Mouse (Mus musculus): ENCODE data around the gene Caap1. TPM values are rescaled to one million over a fixed set of nuclear protein-coding genes. Genes with fewer than 3 reads are reported as not detected.

The Caap1 gene
- polyA plus RNA-seq, 1 experiment from 2014 or later = 25.5 TPM

- no peak overlapping the region for H3K4me2 ChIP-seq (replicated peaks)
- H3K4me3 ChIP-seq = no peak overlapping the region
- H3K27ac ChIP-seq (replicated peaks) = no peak overlapping the region
- H3K27me3 ChIP-seq = no peaks in the 10 kb centered on the region
- no peak overlapping the region for H3K9ac ChIP-seq (replicated peaks)
- H3K4me1 ChIP-seq = peaks cover 9% of the 10 kb centered on the region
- 90% methylated on average over 1 of the region's 1 CpGs for WGBS
- no peak for ATAC-seq (replicated peaks)
- H3K9me3 ChIP-seq = no peaks in the 10 kb centered on the region
- no peaks in the 10 kb centered on the region for H3K36me3 ChIP-seq
Measured at GRCm38 (mm10) chr4:94560316-94560715, 3.7 kb upstream of the Caap1 start.

DNA sequence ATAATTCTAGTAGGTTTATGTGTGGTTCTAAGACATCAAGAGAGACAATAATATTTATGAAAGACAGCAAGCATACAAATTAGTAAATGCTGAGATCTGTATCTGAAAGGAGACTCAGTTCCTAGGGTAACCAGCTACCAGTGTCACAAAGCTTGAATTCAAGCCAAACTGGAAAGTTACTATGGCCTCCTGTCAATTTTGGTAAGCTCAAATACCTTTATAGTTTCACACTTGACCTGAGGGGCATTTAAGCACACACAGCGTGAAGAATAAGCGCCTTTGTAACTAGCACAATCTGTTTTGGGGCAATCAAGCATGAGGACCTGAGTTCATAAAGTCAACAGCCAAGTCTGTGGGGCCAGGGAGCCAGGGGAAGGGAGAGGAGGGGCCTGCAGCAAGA lies 2.7 kb upstream of the Caap1 start:
- H3K4me2 ChIP-seq (replicated peaks) = no peak overlapping the region
- no peaks in the 10 kb centered on the region for H3K27me3 ChIP-seq
- H3K36me3 ChIP-seq = no peaks in the 10 kb centered on the region
- peaks cover 15% of the 10 kb centered on the region for H3K4me1 ChIP-seq
- ATAC-seq (replicated peaks) = no peak
- no peak overlapping the region for H3K4me3 ChIP-seq
- 49% methylated on average over 2 of the region's 2 CpGs for WGBS
- no peak overlapping the region for H3K27ac ChIP-seq (replicated peaks)
- no peak overlapping the region for H3K9ac ChIP-seq (replicated peaks)
- H3K9me3 ChIP-seq = no peaks in the 10 kb centered on the region

GRCm38 (mm10) chr4:94557145-94557544 lies 549 bp upstream of the Caap1 start:
- 0 out of 2 replicates have a peak overlapping the region, but pooled peaks have one; percentile 45 for H3K4me2 ChIP-seq (replicated peaks)
- H3K9me3 ChIP-seq = no peaks in the 10 kb centered on the region
- no peak overlapping the region for H3K27ac ChIP-seq (replicated peaks)
- no peaks in the 10 kb centered on the region for H3K27me3 ChIP-seq
- WGBS = 77% methylated on average over 7 of the region's 7 CpGs
- H3K4me1 ChIP-seq = peaks cover 15% of the 10 kb centered on the region
- H3K4me3 ChIP-seq = peak overlapping the region; percentile 99
- no peak overlapping the region for H3K9ac ChIP-seq (replicated peaks)
- 0 out of 2 replicates have a peak, but pooled peaks have one; percentile 11 for ATAC-seq (replicated peaks)
- H3K36me3 ChIP-seq = no peaks in the 10 kb centered on the region

DNA sequence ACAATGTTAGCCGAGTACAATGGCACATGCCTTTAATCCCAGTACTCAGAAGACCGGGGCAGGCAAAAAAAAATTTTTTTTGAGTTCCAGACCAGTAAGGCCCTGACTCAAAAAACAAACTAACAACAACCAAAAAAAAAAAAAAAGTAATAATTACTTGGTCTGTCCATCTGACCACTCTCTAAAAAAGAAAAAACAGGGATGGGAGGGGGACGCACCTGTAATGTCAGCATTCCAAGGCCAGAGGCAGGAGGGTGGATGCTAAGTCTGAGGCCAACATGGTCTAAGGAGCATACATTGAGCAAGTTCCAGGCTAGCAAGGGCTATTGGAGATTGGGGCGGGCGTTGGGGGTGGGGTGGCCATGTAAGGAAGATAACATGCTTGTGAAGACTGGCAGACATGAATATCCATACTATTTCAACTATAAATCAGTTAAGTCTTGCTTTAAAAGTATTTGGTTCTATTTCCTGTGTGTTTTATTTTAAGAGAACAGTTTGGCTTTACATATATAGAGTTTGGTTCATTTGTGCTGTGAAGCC lies 1.6 kb downstream of the Caap1 start:
- Histone ChIP-seq H3K4me3 (0 out of 2 replicates have a peak overlapping the region, but pooled peaks have one; percentile 99), H3K27ac (replicated peaks) (no peak overlapping the region), H3K9ac (replicated peaks) (no peak overlapping the region), H3K4me1 (peaks cover 15% of the 10 kb centered on the region), H3K27me3 (no peaks in the 10 kb centered on the region), H3K4me2 (replicated peaks) (no peak overlapping the region), H3K36me3 (no peaks in the 10 kb centered on the region), H3K9me3 (no peaks in the 10 kb centered on the region)
- WGBS = 90% methylated on average over 5 of the region's 5 CpGs
- ATAC-seq (replicated peaks) = no peak

DNA sequence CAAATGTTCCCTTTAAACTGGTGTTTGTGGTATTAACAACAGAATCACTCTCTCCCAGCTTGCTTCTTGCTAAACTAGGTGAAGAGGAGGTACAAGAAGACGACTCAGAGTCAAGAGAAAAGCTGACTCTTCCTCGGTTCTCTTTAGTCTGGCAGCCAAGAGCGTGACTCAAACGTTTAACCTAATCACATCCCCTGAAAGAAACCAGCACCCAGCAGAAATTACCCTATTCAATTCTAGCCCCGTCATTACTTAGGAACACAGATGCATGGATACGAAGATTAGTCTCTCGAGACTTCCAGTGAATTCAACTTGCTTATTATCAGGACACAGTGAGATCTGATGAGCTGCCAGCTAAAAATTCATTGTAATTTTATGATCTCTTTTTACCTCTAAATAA lies 12.3 kb downstream of the Caap1 start:
- Histone ChIP-seq H3K27ac (replicated peaks) (no peak overlapping the region), H3K4me2 (replicated peaks) (no peak overlapping the region), H3K4me1 (no peaks in the 10 kb centered on the region), H3K9me3 (no peaks in the 10 kb centered on the region), H3K9ac (replicated peaks) (no peak overlapping the region), H3K36me3 (peaks cover 34% of the 10 kb centered on the region), H3K27me3 (no peaks in the 10 kb centered on the region), H3K4me3 (no peak overlapping the region)
- 76% methylated on average over 7 of the region's 7 CpGs for WGBS
- no peak for ATAC-seq (replicated peaks)

DNA sequence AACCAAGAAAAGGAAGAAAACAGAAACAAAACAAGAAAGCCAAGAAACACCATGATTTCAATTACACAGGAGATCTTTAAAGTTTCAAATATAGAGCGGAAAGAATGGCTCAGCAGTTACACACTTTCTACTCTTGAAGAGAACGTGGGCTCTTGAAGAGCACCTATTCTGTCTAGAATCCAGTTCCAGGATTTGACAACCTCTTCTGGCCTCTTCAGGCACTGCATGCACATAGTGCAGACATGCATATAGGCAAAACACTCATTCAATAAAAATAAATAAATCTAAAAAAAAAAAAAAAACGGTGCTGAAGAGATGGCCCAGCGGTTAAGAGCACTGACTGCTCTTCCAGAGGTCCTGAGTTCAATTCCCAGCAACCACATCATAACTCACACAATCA lies 13.6 kb downstream of the Caap1 start:
- no peak overlapping the region for H3K4me2 ChIP-seq (replicated peaks)
- H3K27ac ChIP-seq (replicated peaks) = no peak overlapping the region
- no peaks in the 10 kb centered on the region for H3K4me1 ChIP-seq
- peaks cover 34% of the 10 kb centered on the region for H3K36me3 ChIP-seq
- ATAC-seq (replicated peaks) = no peak
- WGBS = 96% methylated on average over 4 of the region's 4 CpGs
- H3K27me3 ChIP-seq = no peaks in the 10 kb centered on the region
- H3K9me3 ChIP-seq = no peaks in the 10 kb centered on the region
- H3K9ac ChIP-seq (replicated peaks) = no peak overlapping the region
- H3K4me3 ChIP-seq = no peak overlapping the region

- H3K36me3 ChIP-seq = peaks cover 8% of the 10 kb centered on the region; the same call in 1 of the 2 replicates
- H3K4me2 ChIP-seq (replicated peaks) = no peak overlapping the region
- H3K4me1 ChIP-seq = no peaks in the 10 kb centered on the region
- H3K27ac ChIP-seq (replicated peaks) = no peak overlapping the region
- ATAC-seq (replicated peaks) = peak; percentile 41; the same call in 1 of the 2 replicates
- no peaks in the 10 kb centered on the region for H3K27me3 ChIP-seq
- H3K9ac ChIP-seq (replicated peaks) = no peak overlapping the region
- no peak overlapping the region for H3K4me3 ChIP-seq
- no peaks in the 10 kb centered on the region for H3K9me3 ChIP-seq
Measured at GRCm38 (mm10) chr4:94533205-94533604, 23.4 kb downstream of the Caap1 start.

DNA sequence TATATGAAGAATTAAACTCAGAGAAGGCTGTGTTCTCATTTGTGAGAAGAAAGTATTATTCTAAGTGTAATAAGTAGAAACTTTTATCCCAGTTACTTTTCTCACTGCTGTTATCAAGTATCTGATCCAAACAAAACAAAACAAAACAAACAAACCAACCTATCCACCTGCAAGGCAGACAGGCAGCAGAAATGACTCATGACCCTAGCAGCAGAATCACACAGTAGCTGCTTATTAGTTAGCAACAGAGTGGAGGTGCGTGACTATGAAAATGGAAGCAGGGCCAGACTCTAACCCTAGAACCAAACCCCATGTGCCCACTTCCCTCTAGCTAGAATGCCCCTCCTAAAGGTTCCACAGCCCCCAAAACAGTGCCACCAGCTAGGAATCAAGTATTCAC lies 27.1 kb downstream of the Caap1 start:
- no peak overlapping the region for H3K4me2 ChIP-seq (replicated peaks)
- no peak for ATAC-seq (replicated peaks)
- WGBS = 91% methylated on average over 1 of the region's 1 CpGs
- no peaks in the 10 kb centered on the region for H3K4me1 ChIP-seq
- peaks cover under 1% of the 10 kb centered on the region; the same call in 1 of the 2 replicates for H3K36me3 ChIP-seq
- no peaks in the 10 kb centered on the region for H3K27me3 ChIP-seq
- no peak overlapping the region for H3K4me3 ChIP-seq
- H3K9me3 ChIP-seq = no peaks in the 10 kb centered on the region
- H3K27ac ChIP-seq (replicated peaks) = no peak overlapping the region
- H3K9ac ChIP-seq (replicated peaks) = no peak overlapping the region

DNA sequence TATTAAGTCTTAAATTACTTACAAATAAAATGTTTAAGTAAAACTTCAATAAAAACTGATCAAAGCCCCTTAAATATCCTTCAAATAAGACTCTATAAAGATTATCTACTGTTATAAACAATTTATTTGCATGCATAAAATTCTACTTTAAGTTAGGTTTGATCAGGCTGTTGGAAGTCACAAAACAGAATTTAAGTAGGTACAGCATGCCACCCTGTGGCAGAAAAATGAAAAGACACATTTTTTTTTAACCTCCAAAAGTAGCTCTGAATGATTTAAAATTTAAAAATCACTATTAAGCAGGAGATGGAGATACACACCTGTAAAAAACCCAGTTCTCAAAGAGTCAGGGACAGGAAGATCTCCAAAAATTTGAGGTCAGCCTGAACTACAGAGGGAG lies 33.3 kb downstream of the Caap1 start:
- H3K27me3 ChIP-seq = no peaks in the 10 kb centered on the region
- H3K4me1 ChIP-seq = no peaks in the 10 kb centered on the region
- H3K27ac ChIP-seq (replicated peaks) = no peak overlapping the region
- no peak overlapping the region for H3K4me3 ChIP-seq
- ATAC-seq (replicated peaks) = no peak
- no peaks in the 10 kb centered on the region for H3K9me3 ChIP-seq
- H3K4me2 ChIP-seq (replicated peaks) = no peak overlapping the region
- no peaks in the 10 kb centered on the region for H3K36me3 ChIP-seq
- no peak overlapping the region for H3K9ac ChIP-seq (replicated peaks)

DNA sequence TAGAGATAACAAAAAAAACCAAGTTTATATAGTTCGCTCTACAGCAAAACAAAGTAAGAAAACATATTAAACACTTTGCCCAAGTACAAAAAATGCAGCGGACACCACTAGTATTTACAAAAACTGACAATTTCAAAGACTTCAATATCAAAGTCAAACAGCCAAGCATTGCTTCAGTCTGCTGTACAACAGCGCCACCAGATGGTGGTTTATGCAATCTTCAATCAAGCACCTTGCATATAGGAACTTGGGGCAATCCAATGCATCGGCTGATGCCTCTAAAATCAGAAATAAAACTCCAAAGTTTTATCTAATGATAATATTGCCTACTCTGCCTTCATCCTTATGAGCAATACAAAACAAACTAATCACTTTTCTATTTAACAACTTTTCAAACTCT lies 39.0 kb downstream of the Caap1 start:
- Histone ChIP-seq H3K27me3 (no peaks in the 10 kb centered on the region), H3K36me3 (no peaks in the 10 kb centered on the region), H3K9me3 (no peaks in the 10 kb centered on the region), H3K4me3 (no peak overlapping the region), H3K27ac (replicated peaks) (no peak overlapping the region), H3K4me2 (replicated peaks) (no peak overlapping the region), H3K9ac (replicated peaks) (no peak overlapping the region), H3K4me1 (no peaks in the 10 kb centered on the region)
- 67% methylated on average over 4 of the region's 4 CpGs for WGBS
- no peak for ATAC-seq (replicated peaks)

GRCm38 (mm10) chr4:94515366-94515765 lies 41.2 kb downstream of the Caap1 start:
- no peak overlapping the region for H3K4me3 ChIP-seq
- H3K27ac ChIP-seq (replicated peaks) = no peak overlapping the region
- H3K4me2 ChIP-seq (replicated peaks) = no peak overlapping the region
- no peak overlapping the region for H3K9ac ChIP-seq (replicated peaks)
- no peaks in the 10 kb centered on the region for H3K27me3 ChIP-seq
- WGBS = 54% methylated on average over 3 of the region's 3 CpGs
- H3K36me3 ChIP-seq = peaks cover 4% of the 10 kb centered on the region; the same call in 1 of the 2 replicates
- no peak for ATAC-seq (replicated peaks)
- H3K4me1 ChIP-seq = no peaks in the 10 kb centered on the region
- no peaks in the 10 kb centered on the region for H3K9me3 ChIP-seq

- 0 out of 2 replicates have a peak, but pooled peaks cover 5% of the 10 kb centered on the region for H3K4me1 ChIP-seq
- WGBS = 68% methylated on average over 18 of the region's 18 CpGs
- ATAC-seq (replicated peaks) = peak; percentile 76
- no peak overlapping the region for H3K4me2 ChIP-seq (replicated peaks)
- no peak overlapping the region for H3K4me3 ChIP-seq
- H3K36me3 ChIP-seq = no peaks in the 10 kb centered on the region
- H3K9me3 ChIP-seq = no peaks in the 10 kb centered on the region
- no peak overlapping the region for H3K9ac ChIP-seq (replicated peaks)
- no peak overlapping the region for H3K27ac ChIP-seq (replicated peaks)
- H3K27me3 ChIP-seq = no peaks in the 10 kb centered on the region
Measured at GRCm38 (mm10) chr4:94476749-94477399, 79.7 kb downstream of the Caap1 start.

DNA sequence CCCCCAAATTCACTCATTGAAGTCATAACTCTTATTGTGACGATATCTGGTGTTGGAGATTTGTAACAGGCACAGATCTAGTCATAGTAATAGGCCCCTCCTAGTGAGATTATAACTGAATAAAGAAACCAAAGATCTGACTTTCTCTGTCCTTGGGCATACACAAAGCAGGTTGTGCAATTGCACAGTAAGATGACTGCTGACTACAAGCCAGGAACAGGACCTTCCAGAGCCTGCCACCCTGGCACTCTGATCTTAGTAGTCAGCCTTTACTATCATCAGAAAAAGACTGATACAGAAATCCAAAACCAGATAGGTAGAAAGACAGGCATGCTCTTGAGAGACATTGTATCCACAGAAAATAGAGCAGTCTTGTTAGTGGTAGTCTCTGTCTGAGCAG lies 83.3 kb downstream of the Caap1 start:
- Histone ChIP-seq H3K9me3 (no peaks in the 10 kb centered on the region), H3K4me2 (replicated peaks) (no peak overlapping the region), H3K9ac (replicated peaks) (no peak overlapping the region), H3K36me3 (no peaks in the 10 kb centered on the region), H3K27ac (replicated peaks) (no peak overlapping the region), H3K4me1 (0 out of 2 replicates have a peak, but pooled peaks cover 5% of the 10 kb centered on the region), H3K4me3 (no peak overlapping the region), H3K27me3 (no peaks in the 10 kb centered on the region)
- no peak for ATAC-seq (replicated peaks)
- WGBS = 93% methylated on average over 1 of the region's 1 CpGs

All from forebrain, embryonic 15.5 days (tissue).